Mouse (Mus musculus) neural tube, embryonic 15.5 days (tissue): Measurements from ENCODE around the gene Gm10309. TPM values are rescaled to one million over a fixed set of nuclear protein-coding genes. Genes with fewer than 3 reads are reported as not detected.

Experiments used
- ATAC-seq: fragments of 200-750 bp; cut with Nextera tagmentation; 2 replicates; pipeline ENCODE4 v1.8.0; 2017; ENCODE audit warnings: mild to moderate bottlenecking, moderate TSS enrichment, moderate library complexity; ENCODE audit not compliant: low FRiP score
- H3K27ac ChIP-seq: fragments of 300-500 bp; sonication (generic); replicated peaks from 2 replicates; pipeline ENCODE4 v1.5.1; 2015; ENCODE audit warnings: mild to moderate bottlenecking, inconsistent platforms
- H3K27me3 ChIP-seq: fragments of 300-500 bp; sonication (generic); replicated peaks from 2 replicates; pipeline ENCODE4 v1.6.1; 2015; ENCODE audit warnings: inconsistent platforms
- H3K36me3 ChIP-seq: fragments of 300-500 bp; sonication (generic); 2 replicates; pipeline ENCODE4 v1.6.1; 2015; ENCODE audit warnings: inconsistent platforms
- H3K4me1 ChIP-seq: fragments of 300-500 bp; sonication (generic); 2 replicates; pipeline ENCODE4 v1.6.1; 2015; ENCODE audit warnings: inconsistent platforms
- H3K4me2 ChIP-seq: fragments of 300-500 bp; sonication (generic); 2 replicates; pipeline ENCODE4 v1.6.1; 2015; ENCODE audit warnings: inconsistent platforms, mild to moderate bottlenecking, moderate library complexity
- H3K4me3 ChIP-seq: fragments of 300-500 bp; sonication (generic); replicated peaks from 2 replicates; pipeline ENCODE4 v1.5.1; 2015; ENCODE audit warnings: mild to moderate bottlenecking, inconsistent platforms
- H3K9ac ChIP-seq: fragments of 300-500 bp; sonication (generic); replicated peaks from 2 replicates; pipeline ENCODE4 v1.6.1; 2015; ENCODE audit warnings: mild to moderate bottlenecking, inconsistent platforms
- H3K9me3 ChIP-seq: fragments of 300-500 bp; sonication (generic); replicated peaks from 2 replicates; pipeline ENCODE4 v1.6.1; 2016; ENCODE audit warnings: inconsistent platforms
- WGBS: fragments of 180-500 bp; shearing (Covaris S2); methylation state at CpG from one replicate; pipeline ENCODE4 v1.1.7; 2015; ENCODE audit warnings: mixed read lengths; 5-methylcytosine and 5-hydroxymethylcytosine counted together
- polyA plus RNA-seq: library from polyadenylated mRNA; unstranded; fragments of >200 nt; fragmentation: Nextera tagmentation; extraction: Ambion mirVana; gene quantifications from 2 replicates; pipeline ENCODE4 v1.2.1, GENCODE M21; 2015

Gene Gm10309
- polyA plus RNA-seq, 1 experiment from 2014 or later, result 0.46 TPM

DNA sequence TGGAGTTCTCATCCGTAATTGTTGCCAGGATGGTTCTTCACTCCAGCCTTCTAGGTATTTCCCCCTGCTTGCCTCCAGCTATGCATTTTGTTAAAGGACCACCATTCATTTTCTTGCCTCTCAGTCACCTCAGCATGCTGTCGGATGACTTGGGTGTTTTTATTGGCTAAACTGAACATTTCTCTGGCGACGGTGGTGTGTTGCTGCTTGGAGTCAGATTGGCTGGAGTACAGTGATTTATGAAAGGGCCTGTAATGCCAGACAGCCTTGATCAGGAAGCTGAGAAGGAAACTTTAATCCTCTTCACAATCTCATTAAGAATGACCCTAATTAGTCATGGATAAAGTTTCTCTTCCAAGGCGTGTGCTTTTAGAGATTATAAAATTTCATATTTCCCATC is 4.8 kb upstream of the Gm10309 start:
- WGBS, result 66% methylated on average over 5 of the region's 5 CpGs
- H3K4me2 ChIP-seq, result no peak overlapping the region
- H3K9ac ChIP-seq, result no peak overlapping the region
- H3K9me3 ChIP-seq, result no peaks in the 10 kb centered on the region
- no peak for ATAC-seq
- no peak overlapping the region for H3K4me3 ChIP-seq
- H3K27me3 ChIP-seq, result no peaks in the 10 kb centered on the region
- H3K4me1 ChIP-seq, result no peaks in the 10 kb centered on the region
- H3K36me3 ChIP-seq, result 0 out of 2 replicates have a peak, but pooled peaks cover 4% of the 10 kb centered on the region
- no peak overlapping the region for H3K27ac ChIP-seq

- WGBS, result 94% methylated on average over 3 of the region's 3 CpGs
- ATAC-seq, result no peak
- Histone ChIP-seq H3K9me3 (no peaks in the 10 kb centered on the region), H3K27ac (no peak overlapping the region), H3K27me3 (no peaks in the 10 kb centered on the region), H3K36me3 (0 out of 2 replicates have a peak, but pooled peaks cover 4% of the 10 kb centered on the region), H3K9ac (no peak overlapping the region), H3K4me3 (no peak overlapping the region), H3K4me1 (no peaks in the 10 kb centered on the region), H3K4me2 (no peak overlapping the region)
Measured at GRCm38 (mm10) chr17:86508212-86508490, 3.1 kb upstream of the Gm10309 start.

GRCm38 (mm10) chr17:86507342-86508211 is 2.5 kb upstream of the Gm10309 start:
- H3K4me1 ChIP-seq, result no peaks in the 10 kb centered on the region
- H3K9me3 ChIP-seq, result no peaks in the 10 kb centered on the region
- no peak overlapping the region for H3K9ac ChIP-seq
- H3K27me3 ChIP-seq, result no peaks in the 10 kb centered on the region
- H3K27ac ChIP-seq, result no peak overlapping the region
- no peak for ATAC-seq
- peaks cover 7% of the 10 kb centered on the region; the same call in 1 of the 2 replicates for H3K36me3 ChIP-seq
- H3K4me2 ChIP-seq, result no peak overlapping the region
- H3K4me3 ChIP-seq, result no peak overlapping the region
- WGBS, result 74% methylated on average over 19 of the region's 19 CpGs

- Histone ChIP-seq H3K27ac (0 out of 2 replicates have a peak overlapping the region, but pooled peaks have one; percentile 15), H3K4me1 (no peaks in the 10 kb centered on the region), H3K36me3 (peaks cover 7% of the 10 kb centered on the region; the same call in 1 of the 2 replicates), H3K9ac (no peak overlapping the region), H3K9me3 (no peaks in the 10 kb centered on the region), H3K4me2 (no peak overlapping the region), H3K27me3 (no peaks in the 10 kb centered on the region), H3K4me3 (no peak overlapping the region)
- ATAC-seq, result no peak
- 80% methylated on average over 5 of the region's 5 CpGs for WGBS
Measured at GRCm38 (mm10) chr17:86506881-86507280, 1.8 kb upstream of the Gm10309 start.

DNA sequence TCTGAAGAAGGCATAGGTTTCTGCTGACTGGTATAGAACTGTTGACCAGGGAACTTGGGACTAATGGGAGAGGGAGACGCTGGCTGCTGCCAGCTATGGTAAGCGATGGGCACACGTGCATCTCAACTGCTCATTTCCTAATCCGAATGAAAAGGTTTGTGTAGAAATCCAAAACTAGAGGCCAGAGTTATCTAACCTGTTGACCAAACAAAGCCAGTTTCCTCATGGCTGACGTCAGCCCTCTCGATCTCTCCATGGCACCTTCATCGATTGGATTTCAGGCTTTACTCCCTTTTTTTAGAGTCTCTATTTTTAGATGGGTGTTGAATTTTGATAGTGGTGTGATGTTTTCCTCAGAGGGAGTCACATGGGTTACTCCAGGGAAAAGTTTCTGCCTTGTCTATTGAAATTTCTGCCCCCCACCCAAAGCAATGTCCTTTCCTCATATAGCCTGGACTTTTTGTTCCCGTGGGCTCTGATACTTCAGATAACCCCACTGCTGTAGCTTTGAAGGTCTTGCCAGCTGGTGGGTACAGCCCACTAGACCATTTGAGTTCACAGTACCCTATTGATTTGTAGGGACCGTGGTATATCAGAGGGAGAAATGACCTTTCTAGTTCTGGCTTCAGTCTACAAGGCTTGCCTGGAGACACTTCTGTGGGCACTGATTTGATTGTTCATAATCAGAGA is 1.7 kb downstream of the Gm10309 start:
- Histone ChIP-seq H3K9ac (no peak overlapping the region), H3K36me3 (peaks cover 6% of the 10 kb centered on the region; the same call in 1 of the 2 replicates), H3K27ac (no peak overlapping the region), H3K9me3 (no peaks in the 10 kb centered on the region), H3K27me3 (no peaks in the 10 kb centered on the region), H3K4me1 (peaks cover 11% of the 10 kb centered on the region), H3K4me2 (no peak overlapping the region), H3K4me3 (no peak overlapping the region)
- WGBS, result 98% methylated on average over 9 of the region's 9 CpGs
- no peak for ATAC-seq

- H3K4me1 ChIP-seq, result peaks cover 11% of the 10 kb centered on the region
- ATAC-seq, result no peak
- H3K4me2 ChIP-seq, result no peak overlapping the region
- H3K9me3 ChIP-seq, result no peaks in the 10 kb centered on the region
- peaks cover 12% of the 10 kb centered on the region; the same call in 1 of the 2 replicates for H3K36me3 ChIP-seq
- H3K9ac ChIP-seq, result no peak overlapping the region
- no peak overlapping the region for H3K4me3 ChIP-seq
- H3K27me3 ChIP-seq, result no peaks in the 10 kb centered on the region
- H3K27ac ChIP-seq, result no peak overlapping the region
- 93% methylated on average over 4 of the region's 4 CpGs for WGBS
Measured at GRCm38 (mm10) chr17:86501393-86501792, 3.6 kb downstream of the Gm10309 start.

DNA sequence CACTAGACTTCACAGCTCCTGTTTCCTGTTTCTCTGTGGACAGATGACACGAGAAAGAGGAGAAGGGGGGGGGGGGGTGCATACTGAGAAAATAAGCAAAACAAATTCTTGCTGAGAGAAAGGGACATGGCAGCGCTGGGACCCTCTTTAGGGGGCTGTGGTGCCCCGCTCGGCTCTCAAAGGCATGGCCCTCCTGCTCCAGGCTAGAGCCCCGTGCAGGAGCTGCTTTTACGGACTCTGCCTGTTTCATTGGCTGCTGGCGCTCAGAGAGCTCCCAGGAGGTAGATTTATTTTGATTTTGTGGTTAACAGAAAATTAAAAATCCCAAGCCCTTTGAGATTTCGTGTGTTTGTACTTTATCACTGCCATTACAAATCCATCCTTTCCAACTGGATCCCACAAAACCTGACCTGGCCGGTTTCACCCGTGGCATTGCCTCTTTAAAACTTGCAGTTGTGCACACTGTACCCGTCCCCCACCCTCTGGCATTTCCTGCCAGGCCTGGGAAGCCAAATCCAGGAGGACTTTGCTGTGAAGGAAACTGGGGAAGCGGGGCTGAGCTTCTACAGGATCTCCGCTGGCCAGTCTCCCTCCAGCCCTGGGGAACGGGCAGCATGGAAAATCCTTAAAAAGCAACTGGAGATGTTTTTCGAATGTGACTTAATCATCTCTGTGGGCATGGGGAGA is 5.5 kb downstream of the Gm10309 start:
- no peaks in the 10 kb centered on the region for H3K9me3 ChIP-seq
- no peak for ATAC-seq
- H3K27me3 ChIP-seq, result no peaks in the 10 kb centered on the region
- no peak overlapping the region for H3K4me3 ChIP-seq
- H3K27ac ChIP-seq, result peak overlapping the region; percentile 24
- 59% methylated on average over 15 of the region's 15 CpGs for whole genome bisulfite sequencing
- peaks cover 11% of the 10 kb centered on the region for H3K4me1 ChIP-seq
- no peak overlapping the region for H3K4me2 ChIP-seq
- H3K9ac ChIP-seq, result no peak overlapping the region
- H3K36me3 ChIP-seq, result peaks cover 12% of the 10 kb centered on the region; the same call in 1 of the 2 replicates

DNA sequence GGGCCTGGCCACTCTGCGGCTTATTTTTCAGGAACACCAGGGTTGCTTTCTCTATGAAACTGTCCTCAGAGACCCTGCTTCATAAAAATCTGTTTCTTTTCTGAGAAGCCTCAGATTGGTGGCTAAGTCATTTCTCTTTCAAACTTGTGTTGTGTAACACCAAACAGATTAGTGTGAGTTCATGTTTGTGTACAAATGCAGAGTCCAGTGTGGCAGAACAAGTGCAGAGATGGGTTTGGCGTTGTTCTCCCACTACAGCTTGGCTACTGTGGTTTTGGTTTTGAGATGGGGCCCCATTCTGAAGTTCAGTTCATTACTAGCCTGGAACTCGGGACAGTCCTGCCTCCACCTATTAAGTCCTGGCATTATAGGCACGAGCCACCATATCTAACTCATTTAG is 7.7 kb downstream of the Gm10309 start:
- Histone ChIP-seq H3K9me3 (no peaks in the 10 kb centered on the region), H3K4me1 (peaks cover 11% of the 10 kb centered on the region), H3K4me2 (no peak overlapping the region), H3K9ac (no peak overlapping the region), H3K27me3 (no peaks in the 10 kb centered on the region), H3K36me3 (peaks cover 15% of the 10 kb centered on the region), H3K27ac (no peak overlapping the region), H3K4me3 (no peak overlapping the region)
- no peak for ATAC-seq
- 94% methylated on average over 4 of the region's 4 CpGs for WGBS

DNA sequence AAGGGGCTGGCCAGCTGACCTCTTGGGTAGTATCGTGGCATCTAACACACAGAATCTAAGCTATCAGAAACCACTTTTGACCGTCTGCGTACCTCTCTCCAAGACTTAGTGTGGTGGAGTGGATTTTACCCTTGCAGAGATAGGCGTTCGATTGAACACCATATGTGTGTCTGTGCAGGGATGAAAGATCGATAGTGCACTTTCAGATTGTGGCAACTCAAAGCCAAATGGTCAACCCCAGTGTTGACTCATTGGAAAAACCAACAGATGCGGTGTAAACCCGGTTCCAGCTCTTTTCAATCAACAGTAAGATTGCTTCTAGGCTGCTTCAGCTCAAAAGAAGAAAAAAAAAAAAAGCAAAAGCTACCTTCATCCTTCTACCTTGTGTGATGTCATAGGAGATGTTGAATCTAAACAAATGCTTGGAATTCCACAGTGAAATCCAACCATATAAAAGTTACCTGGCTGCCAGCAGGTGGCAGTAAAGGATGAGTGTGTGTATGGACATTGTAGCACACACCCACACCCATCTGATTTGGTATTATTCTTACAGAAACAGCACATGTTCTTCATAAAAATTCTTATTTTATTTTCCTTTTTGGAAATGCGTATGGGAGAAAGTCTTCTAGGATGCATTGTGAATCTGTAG is 8.8 kb downstream of the Gm10309 start:
- no peaks in the 10 kb centered on the region for H3K9me3 ChIP-seq
- 92% methylated on average over 9 of the region's 9 CpGs for WGBS
- peaks cover 17% of the 10 kb centered on the region for H3K36me3 ChIP-seq
- H3K9ac ChIP-seq, result no peak overlapping the region
- no peaks in the 10 kb centered on the region for H3K27me3 ChIP-seq
- H3K4me3 ChIP-seq, result no peak overlapping the region
- ATAC-seq, result no peak
- no peak overlapping the region for H3K4me2 ChIP-seq
- H3K27ac ChIP-seq, result no peak overlapping the region
- peaks cover 11% of the 10 kb centered on the region for H3K4me1 ChIP-seq

GRCm38 (mm10) chr17:86494895-86495294 is 10.1 kb downstream of the Gm10309 start:
- no peak overlapping the region for H3K4me2 ChIP-seq
- H3K9me3 ChIP-seq, result no peaks in the 10 kb centered on the region
- no peak overlapping the region for H3K4me3 ChIP-seq
- no peak overlapping the region for H3K27ac ChIP-seq
- no peak for ATAC-seq
- peaks cover 11% of the 10 kb centered on the region for H3K4me1 ChIP-seq
- H3K9ac ChIP-seq, result no peak overlapping the region
- WGBS, result 71% methylated on average over 6 of the region's 6 CpGs
- peaks cover 17% of the 10 kb centered on the region for H3K36me3 ChIP-seq
- H3K27me3 ChIP-seq, result no peaks in the 10 kb centered on the region

DNA sequence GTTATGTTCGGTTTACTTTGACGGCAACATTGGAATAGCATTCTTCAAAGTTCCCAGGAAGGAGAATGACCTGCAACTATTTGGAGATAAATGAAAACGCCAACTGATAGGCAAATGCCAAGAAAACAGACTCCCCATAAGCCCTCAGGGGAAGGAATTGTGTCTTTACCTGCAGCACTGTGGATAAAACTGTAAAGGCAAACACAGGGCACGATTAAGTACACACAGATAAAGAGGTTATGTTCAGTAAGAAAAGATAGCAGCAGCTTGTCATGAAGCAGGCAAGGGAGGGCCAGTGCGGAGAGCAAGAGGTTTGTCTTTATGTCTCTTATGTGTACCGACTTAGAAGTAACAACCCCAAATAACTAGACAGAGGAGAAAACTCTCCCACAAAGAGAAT is 10.5 kb downstream of the Gm10309 start:
- Histone ChIP-seq H3K27ac (no peak overlapping the region), H3K4me3 (no peak overlapping the region), H3K36me3 (peaks cover 17% of the 10 kb centered on the region), H3K4me1 (peaks cover 8% of the 10 kb centered on the region), H3K9me3 (no peaks in the 10 kb centered on the region), H3K27me3 (no peaks in the 10 kb centered on the region), H3K4me2 (no peak overlapping the region), H3K9ac (no peak overlapping the region)
- no peak for ATAC-seq
- 86% methylated on average over 6 of the region's 6 CpGs for WGBS
